Mouse (Mus musculus) cerebellum, adult 9-10 months (tissue): ENCODE data around the gene Mphosph9.

Experiments
- DNase-seq: peaks from one replicate; pipeline ENCODE4 v3.0.0; 2022

Mphosph9 gene

GRCm38 (mm10) chr5:124263246-124263645 lies 64.5 kb downstream of the Mphosph9 start:
- DNase-seq: no peak

- no peak for DNase-seq
Measured at GRCm38 (mm10) chr5:124262090-124262489, 65.7 kb downstream of the Mphosph9 start.

- no peak for DNase-seq
Measured at GRCm38 (mm10) chr5:124259133-124259532, 68.6 kb downstream of the Mphosph9 start.

- no peak for DNase-seq
Measured at GRCm38 (mm10) chr5:124258026-124258425, 69.7 kb downstream of the Mphosph9 start.

GRCm38 (mm10) chr5:124255141-124255540 lies 72.6 kb downstream of the Mphosph9 start:
- no peak for DNase-seq

GRCm38 (mm10) chr5:124253555-124253954 lies 74.2 kb downstream of the Mphosph9 start:
- DNase-seq: no peak

- DNase-seq: no peak
Measured at GRCm38 (mm10) chr5:124252580-124253320, 75.0 kb downstream of the Mphosph9 start.

GRCm38 (mm10) chr5:124251070-124251469 lies 76.7 kb downstream of the Mphosph9 start:
- DNase-seq: no peak

- peak; percentile 52 for DNase-seq
Measured at GRCm38 (mm10) chr5:124249614-124250591, 77.9 kb downstream of the Mphosph9 start, which contains the start of gene Pitpnm2. TSS of gene Pitpnm2 (minus strand) at chr5:124249760.

GRCm38 (mm10) chr5:124248845-124249613 lies 78.7 kb downstream of the Mphosph9 start:
- DNase-seq: peak; percentile 60

GRCm38 (mm10) chr5:124247986-124248626 lies 79.7 kb downstream of the Mphosph9 start:
- DNase-seq: no peak

- no peak for DNase-seq
Measured at GRCm38 (mm10) chr5:124247296-124247695, 80.5 kb downstream of the Mphosph9 start.

- DNase-seq: no peak
Measured at GRCm38 (mm10) chr5:124244885-124245284, 82.9 kb downstream of the Mphosph9 start.

GRCm38 (mm10) chr5:124244449-124244848 lies 83.3 kb downstream of the Mphosph9 start:
- DNase-seq: no peak

- no peak for DNase-seq
Measured at GRCm38 (mm10) chr5:124243236-124243901, 84.4 kb downstream of the Mphosph9 start.

- DNase-seq: no peak
Measured at GRCm38 (mm10) chr5:124241686-124242444, 85.9 kb downstream of the Mphosph9 start.

- no peak for DNase-seq
Measured at GRCm38 (mm10) chr5:124240841-124241685, 86.7 kb downstream of the Mphosph9 start.

GRCm38 (mm10) chr5:124236180-124236579 lies 91.6 kb downstream of the Mphosph9 start:
- DNase-seq: no peak

- DNase-seq: no peak
Measured at GRCm38 (mm10) chr5:124234778-124235177, 93.0 kb downstream of the Mphosph9 start.
